Mouse (Mus musculus) kidney, adult 2 months (tissue): ENCODE results near the gene Ccdc115.

Experiments used
- CTCF ChIP-seq: fragments of 200-500 bp; conservative IDR thresholded peaks from 2 replicates; pipeline ENCODE4 v1.5.1; 2011; ENCODE audit warnings: low read depth, mild to moderate bottlenecking, control low read depth, low read length, moderate library complexity, mixed read lengths; ENCODE audit not compliant: insufficient read depth, insufficient read length
- POLR2A ChIP-seq: fragments of 200-500 bp; IDR thresholded peaks from one replicate; pipeline ENCODE4 v1.6.1; 2011; ENCODE audit warnings: low read depth, low read length, control low read depth

DNA sequence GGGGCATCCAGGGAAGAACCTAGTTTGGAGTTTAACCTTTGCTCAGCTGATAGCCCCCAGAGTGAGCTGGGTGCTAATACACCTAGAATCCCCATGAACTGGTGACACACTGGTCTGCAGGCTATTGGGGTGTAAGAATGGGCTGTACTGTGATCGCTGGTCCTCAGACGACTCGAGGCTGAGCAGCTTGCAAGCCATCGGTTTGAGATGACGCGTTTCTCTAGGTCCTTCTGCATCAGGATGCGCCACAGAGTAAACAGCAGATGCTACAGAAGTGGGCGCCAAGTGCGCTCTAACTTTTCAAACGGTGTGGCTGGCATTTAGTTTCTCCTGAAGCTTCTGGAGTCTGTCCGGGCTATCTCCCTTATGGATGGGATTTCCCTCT, 50.6 kb downstream of the Ccdc115 start:
- TF ChIP-seq CTCF (no peak), POLR2A (no peak)
